Mouse (Mus musculus): ENCODE measurements around the gene Noct.

- no peak for TF ChIP-seq POLR2A (IDR thresholded peaks at IDR 0.05; ENCODE audit: control insufficient read depth in 1 of 2, insufficient read depth in 1 of 2, low read depth in 1 of 2, low read length in 2 of 2, poor library complexity in 1 of 2)
- no peak for TF ChIP-seq CTCF (IDR thresholded peaks at IDR 0.05 in 2 of 3, conservative IDR thresholded peaks at IDR 0.05 in 1 of 3; ENCODE audit: control insufficient read depth in 1 of 3, insufficient read depth in 1 of 3, low read depth in 2 of 3, low read length in 3 of 3, poor library complexity in 1 of 3, severe bottlenecking in 1 of 3)
- no peak for TF ChIP-seq TCF12 (IDR thresholded peaks at IDR 0.05; ENCODE audit: low read depth, low read length)
- no peak for TF ChIP-seq ZC3H11A (IDR thresholded peaks at IDR 0.05; ENCODE audit: low read depth, low read length)
- no peak for TF ChIP-seq RCOR1 (IDR thresholded peaks at IDR 0.05; ENCODE audit: low read depth, low read length)
- TF ChIP-seq SMC3 (IDR thresholded peaks at IDR 0.05; ENCODE audit: low read depth, low read length): no peak
Observed at GRCm38 (mm10) chr3:51180341-51180940, 43.8 kb upstream of the Noct start.
